Mouse (Mus musculus) lung, postnatal 36 days (tissue): Measurements from ENCODE around the gene Lect2.

ENCODE experiments used
- DNase-seq: peaks from one replicate; pipeline ENCODE4 v3.0.0; 2022; ENCODE audit warnings: mixed read lengths

The Lect2 gene

GRCm38 (mm10) chr13:56548401-56548800 is at the start of gene Lect2:
Gene Lect2, minus strand, starts transcription at chr13:56548502.
- no peak for DNase-seq

GRCm38 (mm10) chr13:56597296-56597695 is 49.0 kb upstream of the Lect2 start:
- no peak for DNase-seq

- DNase-seq, result no peak
Observed at GRCm38 (mm10) chr13:56595246-56595645, 46.9 kb upstream of the Lect2 start.

GRCm38 (mm10) chr13:56593961-56594391 is 45.7 kb upstream of the Lect2 start:
- no peak for DNase-seq

GRCm38 (mm10) chr13:56593196-56593595 is 44.9 kb upstream of the Lect2 start:
- peak; percentile 51 for DNase-seq

GRCm38 (mm10) chr13:56591939-56592338 is 43.6 kb upstream of the Lect2 start:
- DNase-seq, result no peak

- peak; percentile 53 for DNase-seq
Observed at GRCm38 (mm10) chr13:56591191-56591590, 42.9 kb upstream of the Lect2 start.

GRCm38 (mm10) chr13:56590202-56590601 is 41.9 kb upstream of the Lect2 start:
- peak; percentile 27 for DNase-seq

- peak; percentile 46 for DNase-seq
Observed at GRCm38 (mm10) chr13:56588454-56589117, 40.3 kb upstream of the Lect2 start.

- peak; percentile 80 for DNase-seq
Observed at GRCm38 (mm10) chr13:56586046-56586445, 37.7 kb upstream of the Lect2 start.

GRCm38 (mm10) chr13:56582720-56583119 is 34.4 kb upstream of the Lect2 start:
- no peak for DNase-seq

- no peak for DNase-seq
Observed at GRCm38 (mm10) chr13:56581961-56582434, 33.7 kb upstream of the Lect2 start.

GRCm38 (mm10) chr13:56581512-56581911 is 33.2 kb upstream of the Lect2 start:
- no peak for DNase-seq

GRCm38 (mm10) chr13:56580450-56580849 is 32.1 kb upstream of the Lect2 start:
- DNase-seq, result no peak

- no peak for DNase-seq
Observed at GRCm38 (mm10) chr13:56578097-56578496, 29.8 kb upstream of the Lect2 start.

- peak; percentile 91 for DNase-seq
Observed at GRCm38 (mm10) chr13:56575701-56576321, 27.5 kb upstream of the Lect2 start.

GRCm38 (mm10) chr13:56575074-56575473 is 26.8 kb upstream of the Lect2 start:
- no peak for DNase-seq

- peak; percentile 12 for DNase-seq
Observed at GRCm38 (mm10) chr13:56571645-56572044, 23.3 kb upstream of the Lect2 start.

GRCm38 (mm10) chr13:56566336-56566735 is 18.0 kb upstream of the Lect2 start:
- no peak for DNase-seq

- DNase-seq, result peak; percentile 72
Observed at GRCm38 (mm10) chr13:56563075-56563474, 14.8 kb upstream of the Lect2 start.

GRCm38 (mm10) chr13:56561129-56561528 is 12.8 kb upstream of the Lect2 start:
- no peak for DNase-seq

GRCm38 (mm10) chr13:56559841-56560370 is 11.6 kb upstream of the Lect2 start:
- no peak for DNase-seq

GRCm38 (mm10) chr13:56558811-56559210 is 10.5 kb upstream of the Lect2 start:
- no peak for DNase-seq

GRCm38 (mm10) chr13:56556701-56557100 is 8.4 kb upstream of the Lect2 start:
- DNase-seq, result no peak
